Mouse (Mus musculus): ENCODE measurements around the gene Phlda3. TPM values are rescaled to one million over a fixed set of nuclear protein-coding genes. Genes with fewer than 3 reads are reported as not detected.

Phlda3 gene
- polyA plus RNA-seq, 1 experiment from 2014 or later = 4.0 TPM

- Histone ChIP-seq H3K4me3 (ENCODE audit: low read depth, low read length) (no peak overlapping the region), H3K9ac (replicated peaks) (no peak overlapping the region), H3K4me1 (ENCODE audit: insufficient read depth) (peaks cover 35% of the 10 kb centered on the region), H3K4me2 (ENCODE audit: low read depth, low read length) (no peak overlapping the region; the same call in 1 of the 2 replicates), H3K27me3 (ENCODE audit: insufficient read depth, low read length) (no peaks in the 10 kb centered on the region), H3K36me3 (replicated peaks; ENCODE audit: insufficient read depth, low read length) (no peaks in the 10 kb centered on the region), H3K27ac (ENCODE audit: low read depth) (0 out of 2 replicates have a peak overlapping the region, but pooled peaks have one; percentile 3), H3K9me3 (ENCODE audit: low read length) (no peaks in the 10 kb centered on the region)
- DNase-seq = no peak
- no peak for TF ChIP-seq EP300 (IDR thresholded peaks at IDR 0.05; ENCODE audit: low read depth)
- TF ChIP-seq CTCF (IDR thresholded peaks at IDR 0.05; ENCODE audit: low read depth) = no peak
- 56% methylated on average over 11 of the region's 11 CpGs for WGBS (ENCODE audit: insufficient replicate concordance)
- no peak for ATAC-seq
Observed at GRCm38 (mm10) chr1:135731897-135732684, 33.8 kb upstream of the Phlda3 start.

GRCm38 (mm10) chr1:135734225-135734937, 31.5 kb upstream of the Phlda3 start:
- ATAC-seq = no peak
- H3K4me1 ChIP-seq (ENCODE audit: insufficient read depth) = peaks cover 29% of the 10 kb centered on the region
- H3K9ac ChIP-seq (replicated peaks) = no peak overlapping the region
- no peaks in the 10 kb centered on the region for H3K27me3 ChIP-seq (ENCODE audit: insufficient read depth, low read length)
- H3K27ac ChIP-seq (ENCODE audit: low read depth) = no peak overlapping the region
- no peak overlapping the region for H3K4me3 ChIP-seq (ENCODE audit: low read depth, low read length)
- no peaks in the 10 kb centered on the region for H3K9me3 ChIP-seq (ENCODE audit: low read length)
- 64% methylated on average over 5 of the region's 7 CpGs for WGBS (ENCODE audit: insufficient replicate concordance)
- H3K4me2 ChIP-seq (ENCODE audit: low read depth, low read length) = no peak overlapping the region
- no peak for TF ChIP-seq EP300 (IDR thresholded peaks at IDR 0.05; ENCODE audit: low read depth)
- TF ChIP-seq CTCF (IDR thresholded peaks at IDR 0.05; ENCODE audit: low read depth) = no peak
- H3K36me3 ChIP-seq (replicated peaks; ENCODE audit: insufficient read depth, low read length) = no peaks in the 10 kb centered on the region
- no peak for DNase-seq

GRCm38 (mm10) chr1:135735460-135735859, 30.5 kb upstream of the Phlda3 start:
- Histone ChIP-seq H3K4me3 (ENCODE audit: low read depth, low read length) (no peak overlapping the region), H3K27me3 (ENCODE audit: insufficient read depth, low read length) (no peaks in the 10 kb centered on the region), H3K4me1 (ENCODE audit: insufficient read depth) (peaks cover 23% of the 10 kb centered on the region), H3K27ac (ENCODE audit: low read depth) (no peak overlapping the region), H3K9ac (replicated peaks) (no peak overlapping the region), H3K9me3 (ENCODE audit: low read length) (no peaks in the 10 kb centered on the region), H3K36me3 (replicated peaks; ENCODE audit: insufficient read depth, low read length) (no peaks in the 10 kb centered on the region; the same call in 1 of the 2 replicates), H3K4me2 (ENCODE audit: low read depth, low read length) (no peak overlapping the region)
- 39% methylated on average over 6 of the region's 6 CpGs for WGBS (ENCODE audit: insufficient replicate concordance)
- TF ChIP-seq CTCF (IDR thresholded peaks at IDR 0.05; ENCODE audit: low read depth) = no peak
- TF ChIP-seq EP300 (IDR thresholded peaks at IDR 0.05; ENCODE audit: low read depth) = no peak
- ATAC-seq (no peak), DNase-seq (no peak)

GRCm38 (mm10) chr1:135744987-135745386, 20.9 kb upstream of the Phlda3 start:
- H3K36me3 ChIP-seq (replicated peaks; ENCODE audit: insufficient read depth, low read length) = peaks cover 32% of the 10 kb centered on the region
- no peaks in the 10 kb centered on the region for H3K27me3 ChIP-seq (ENCODE audit: insufficient read depth, low read length)
- ATAC-seq (no peak), DNase-seq (no peak)
- H3K4me1 ChIP-seq (ENCODE audit: insufficient read depth) = no peaks in the 10 kb centered on the region
- WGBS (ENCODE audit: insufficient replicate concordance) = 92% methylated on average over 7 of the region's 7 CpGs
- H3K27ac ChIP-seq (ENCODE audit: low read depth) = no peak overlapping the region
- TF ChIP-seq CTCF (IDR thresholded peaks at IDR 0.05; ENCODE audit: low read depth) (no peak), EP300 (IDR thresholded peaks at IDR 0.05; ENCODE audit: low read depth) (no peak)
- H3K4me3 ChIP-seq (ENCODE audit: low read depth, low read length) = no peak overlapping the region
- no peaks in the 10 kb centered on the region for H3K9me3 ChIP-seq (ENCODE audit: low read length)
- no peak overlapping the region for H3K4me2 ChIP-seq (ENCODE audit: low read depth, low read length)
- no peak overlapping the region for H3K9ac ChIP-seq (replicated peaks)

- Histone ChIP-seq H3K27ac (ENCODE audit: low read depth) (no peak overlapping the region), H3K36me3 (replicated peaks; ENCODE audit: insufficient read depth, low read length) (peaks cover 43% of the 10 kb centered on the region), H3K9ac (replicated peaks) (no peak overlapping the region), H3K4me3 (ENCODE audit: low read depth, low read length) (no peak overlapping the region), H3K4me1 (ENCODE audit: insufficient read depth) (no peaks in the 10 kb centered on the region), H3K27me3 (ENCODE audit: insufficient read depth, low read length) (no peaks in the 10 kb centered on the region), H3K9me3 (ENCODE audit: low read length) (no peaks in the 10 kb centered on the region), H3K4me2 (ENCODE audit: low read depth, low read length) (no peak overlapping the region)
- no peak for DNase-seq
- TF ChIP-seq EP300 (IDR thresholded peaks at IDR 0.05; ENCODE audit: low read depth) = no peak
- no peak for TF ChIP-seq CTCF (IDR thresholded peaks at IDR 0.05; ENCODE audit: low read depth)
- 75% methylated on average over 4 of the region's 4 CpGs for WGBS (ENCODE audit: insufficient replicate concordance)
- ATAC-seq = peak; percentile 48
Observed at GRCm38 (mm10) chr1:135746248-135746647, 19.7 kb upstream of the Phlda3 start.

- DNase-seq (peak; percentile 90), ATAC-seq (peak; percentile 99)
- no peak overlapping the region for H3K9ac ChIP-seq (replicated peaks)
- no peak for TF ChIP-seq EP300 (IDR thresholded peaks at IDR 0.05; ENCODE audit: low read depth)
- peak; percentile 97 for TF ChIP-seq CTCF (IDR thresholded peaks at IDR 0.05; ENCODE audit: low read depth)
- no peaks in the 10 kb centered on the region for H3K4me1 ChIP-seq (ENCODE audit: insufficient read depth)
- no peak overlapping the region for H3K27ac ChIP-seq (ENCODE audit: low read depth)
- peaks cover 31% of the 10 kb centered on the region; the same call in 1 of the 2 replicates for H3K36me3 ChIP-seq (replicated peaks; ENCODE audit: insufficient read depth, low read length)
- WGBS (ENCODE audit: insufficient replicate concordance) = 13% methylated on average over 10 of the region's 10 CpGs
- H3K4me2 ChIP-seq (ENCODE audit: low read depth, low read length) = no peak overlapping the region
- H3K9me3 ChIP-seq (ENCODE audit: low read length) = no peaks in the 10 kb centered on the region
- H3K27me3 ChIP-seq (ENCODE audit: insufficient read depth, low read length) = no peaks in the 10 kb centered on the region
- no peak overlapping the region for H3K4me3 ChIP-seq (ENCODE audit: low read depth, low read length)
Observed at GRCm38 (mm10) chr1:135752737-135753348, 13.1 kb upstream of the Phlda3 start.
